Mouse (Mus musculus) A20 (cell line): ENCODE results near the gene Bpifc.

Experiments
- DNase-seq: peaks from one replicate; pipeline ENCODE4 v3.0.0-alpha.2; 2011; ENCODE audit warnings: low read depth, low spot score

Gene Bpifc

GRCm38 (mm10) chr10:86017781-86018180 lies 6.1 kb upstream of the Bpifc start:
- no peak for DNase-seq

- no peak for DNase-seq
Measured at GRCm38 (mm10) chr10:86011172-86011571, 523 bp downstream of the Bpifc start.

- DNase-seq: no peak
Measured at GRCm38 (mm10) chr10:86010636-86011035, 1.1 kb downstream of the Bpifc start.

DNA sequence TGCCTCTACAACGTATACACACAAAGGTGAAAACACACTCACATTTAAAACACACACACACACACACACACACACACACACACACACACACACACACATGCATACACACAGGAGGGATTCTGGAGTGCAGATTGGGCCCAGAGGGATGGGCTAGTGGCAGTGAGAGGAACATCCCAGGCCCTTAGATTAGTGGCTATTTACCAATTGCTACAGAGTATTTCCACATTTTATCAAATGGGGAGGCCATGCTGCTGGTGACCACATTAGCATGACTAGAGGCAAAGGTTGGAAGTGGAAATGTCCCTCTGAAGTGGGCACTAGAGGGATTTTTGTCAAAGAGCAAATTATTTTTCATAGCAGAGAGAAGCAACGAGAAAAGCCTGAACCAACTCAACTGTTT lies 2.0 kb downstream of the Bpifc start:
- no peak for DNase-seq

- DNase-seq: no peak
Measured at GRCm38 (mm10) chr10:86006455-86006854, 5.2 kb downstream of the Bpifc start.

DNA sequence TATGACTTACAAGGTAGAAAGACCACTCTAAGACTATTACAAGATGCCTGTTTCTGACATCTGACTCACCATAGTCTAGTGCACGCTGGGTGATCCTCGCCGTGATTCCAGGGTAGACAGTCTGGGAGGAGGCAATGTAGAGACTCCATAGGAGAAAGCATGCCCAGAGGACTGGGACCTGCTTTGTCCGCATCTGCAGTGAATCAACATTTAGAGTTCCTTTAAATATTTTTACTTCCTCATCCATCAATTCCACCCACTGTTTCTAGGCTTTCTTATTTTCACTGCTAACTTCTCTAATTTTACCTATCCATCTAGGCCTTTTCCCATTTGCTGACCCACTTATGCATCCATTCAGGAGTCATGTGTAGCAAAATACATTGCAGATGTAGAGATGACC lies 11.2 kb downstream of the Bpifc start:
- no peak for DNase-seq

GRCm38 (mm10) chr10:85994543-85995104 lies 17.1 kb downstream of the Bpifc start:
- DNase-seq: no peak

- no peak for DNase-seq
Measured at GRCm38 (mm10) chr10:85993836-85994235, 17.9 kb downstream of the Bpifc start.

- DNase-seq: no peak
Measured at GRCm38 (mm10) chr10:85992412-85992811, 19.3 kb downstream of the Bpifc start.

DNA sequence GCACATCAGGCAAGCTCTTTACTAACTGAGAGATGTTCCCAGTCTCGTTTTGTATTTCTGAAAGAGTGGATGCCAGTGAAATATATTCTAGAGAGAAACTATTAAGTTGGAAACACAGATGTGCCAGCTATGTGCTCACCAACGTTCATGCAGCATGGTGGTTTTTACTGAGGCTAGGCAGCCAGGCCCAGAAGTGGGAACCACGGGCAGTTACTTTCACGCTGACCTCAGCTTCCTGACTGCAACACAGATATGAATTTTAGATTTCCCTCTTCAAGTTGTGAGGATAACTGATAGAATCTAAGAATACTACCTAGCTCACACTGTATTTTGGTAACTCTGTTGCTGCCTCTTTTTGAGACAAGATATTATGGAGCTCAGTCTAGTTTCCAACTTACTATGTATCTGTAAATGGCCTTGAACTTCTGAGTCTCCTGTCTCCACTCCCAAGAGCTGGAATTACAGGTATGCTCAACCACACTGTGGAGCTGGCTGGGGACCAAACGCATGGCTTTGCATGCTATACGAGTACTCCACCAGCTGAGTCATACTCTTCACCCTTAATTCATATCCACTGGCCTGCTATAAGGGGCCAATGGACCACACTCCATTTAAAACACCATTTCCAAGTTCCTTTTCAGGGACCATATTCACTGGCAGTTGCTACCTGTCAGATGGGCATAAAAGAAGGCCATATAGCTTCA lies 22.1 kb downstream of the Bpifc start:
- no peak for DNase-seq

- no peak for DNase-seq
Measured at GRCm38 (mm10) chr10:85972915-85973314, 38.8 kb downstream of the Bpifc start.

DNA sequence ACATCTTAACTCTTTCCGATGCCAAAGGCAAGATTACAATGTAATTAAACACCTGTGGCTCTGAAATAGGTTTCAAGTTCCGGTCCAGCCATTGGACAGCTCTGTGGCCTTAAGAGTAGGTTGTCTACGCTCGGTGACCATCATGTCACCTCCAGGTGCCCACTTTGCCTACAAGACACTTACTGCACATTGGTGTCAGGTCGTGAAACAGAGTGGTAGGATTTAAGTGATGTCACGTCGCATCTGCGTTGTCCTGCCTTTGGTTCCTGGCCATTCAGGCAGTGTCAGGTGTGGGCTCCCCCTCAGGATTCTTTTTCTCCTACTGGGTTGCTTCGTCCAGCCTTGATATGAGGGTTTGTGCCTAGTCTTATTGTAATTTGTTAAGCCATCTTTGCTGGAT lies 39.9 kb downstream of the Bpifc start:
- DNase-seq: no peak

DNA sequence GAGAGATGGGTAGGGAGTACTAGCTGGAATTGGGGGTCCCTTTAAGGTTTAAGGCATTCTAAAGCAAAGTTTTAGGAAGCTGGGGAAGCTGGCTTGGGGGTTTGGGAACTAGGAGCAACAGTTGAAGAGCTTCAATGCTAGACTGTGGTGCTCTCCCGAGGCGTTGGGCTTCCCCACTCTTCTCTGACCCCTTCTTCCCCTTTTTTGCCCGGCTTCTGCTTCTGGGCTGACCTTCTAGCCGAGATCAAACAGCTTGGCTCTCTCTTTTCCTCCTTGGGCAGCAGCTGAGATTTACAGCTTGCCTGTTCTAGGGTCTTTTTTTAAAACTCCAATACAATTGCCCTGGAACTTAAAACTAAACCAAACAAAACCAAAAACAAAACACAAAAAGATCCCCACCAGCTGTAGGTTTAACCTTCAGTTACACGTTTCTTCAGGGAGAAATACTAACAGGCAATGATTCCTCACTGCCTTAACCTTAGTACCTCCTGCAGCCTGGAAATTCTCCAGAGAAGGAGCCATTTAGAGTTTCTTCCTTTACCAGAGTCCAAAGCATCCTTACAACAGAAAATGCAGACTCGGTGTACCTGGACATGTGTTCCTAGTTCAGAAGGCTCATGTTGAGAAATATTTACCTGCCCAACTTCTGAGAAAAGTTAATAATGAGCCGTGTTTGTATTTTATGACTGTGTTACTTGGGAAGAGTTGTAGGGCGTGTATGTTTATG lies 41.6 kb downstream of the Bpifc start:
- DNase-seq: peak; percentile 48

DNA sequence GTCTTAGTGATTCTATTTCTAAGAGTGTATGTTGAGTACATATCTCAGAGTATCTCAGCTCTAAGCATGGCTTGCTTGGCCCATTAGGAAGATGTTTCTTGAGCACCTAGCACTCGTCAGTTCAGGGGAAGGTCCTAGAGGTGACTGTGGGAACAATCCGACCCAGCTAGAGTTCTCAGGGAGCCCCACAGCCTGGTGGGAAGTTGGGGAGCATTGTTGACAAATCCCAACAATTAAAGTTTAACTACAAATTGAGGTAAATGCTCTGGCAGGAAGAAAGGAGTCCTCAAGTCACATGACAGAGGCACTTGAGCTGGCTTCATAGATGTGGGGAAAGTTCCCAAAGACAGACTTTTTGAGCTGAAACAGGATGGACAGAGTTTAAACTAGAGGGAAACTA lies 43.0 kb downstream of the Bpifc start:
- no peak for DNase-seq

GRCm38 (mm10) chr10:85968157-85968634 lies 43.5 kb downstream of the Bpifc start:
- peak; percentile 67 for DNase-seq

DNA sequence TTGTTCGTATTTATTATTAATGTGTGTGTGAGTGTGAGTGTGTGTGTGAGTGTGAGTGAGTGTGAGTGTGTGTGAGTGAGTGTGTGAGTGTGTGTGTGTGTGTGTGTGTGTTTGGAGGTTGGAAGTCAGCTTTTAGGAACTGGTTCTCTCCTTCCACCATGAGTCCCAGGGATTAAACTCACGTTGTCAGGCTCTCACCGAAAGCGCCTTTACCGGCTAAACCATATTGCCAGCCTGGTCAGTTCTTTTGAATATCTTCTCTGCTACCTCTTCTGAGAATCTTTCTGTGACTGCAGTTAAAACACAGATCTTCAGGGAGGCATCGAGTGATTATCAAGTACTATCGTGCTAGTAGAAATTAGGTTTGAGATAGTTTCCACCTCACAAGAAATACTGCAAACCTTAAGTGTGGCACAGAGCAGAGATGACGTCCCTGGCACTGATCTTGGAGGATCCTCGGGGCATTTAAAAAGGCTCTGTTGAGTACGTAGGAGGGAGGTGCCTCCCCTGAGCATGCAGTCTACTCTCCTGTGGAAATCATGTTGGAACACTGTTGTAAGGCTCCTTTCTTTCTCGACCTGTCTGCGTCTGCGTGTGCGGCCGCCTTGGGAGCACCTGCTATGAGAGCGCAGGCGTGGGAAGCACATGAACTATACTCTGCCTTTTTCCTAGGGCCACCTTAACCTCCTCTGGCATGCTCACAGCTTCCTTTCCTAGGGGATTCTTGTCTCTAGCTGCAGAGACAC lies 44.1 kb downstream of the Bpifc start:
- no peak for DNase-seq

GRCm38 (mm10) chr10:85966476-85966875 lies 45.2 kb downstream of the Bpifc start:
- no peak for DNase-seq

- DNase-seq: no peak
Measured at GRCm38 (mm10) chr10:85964316-85964715, 47.4 kb downstream of the Bpifc start.

DNA sequence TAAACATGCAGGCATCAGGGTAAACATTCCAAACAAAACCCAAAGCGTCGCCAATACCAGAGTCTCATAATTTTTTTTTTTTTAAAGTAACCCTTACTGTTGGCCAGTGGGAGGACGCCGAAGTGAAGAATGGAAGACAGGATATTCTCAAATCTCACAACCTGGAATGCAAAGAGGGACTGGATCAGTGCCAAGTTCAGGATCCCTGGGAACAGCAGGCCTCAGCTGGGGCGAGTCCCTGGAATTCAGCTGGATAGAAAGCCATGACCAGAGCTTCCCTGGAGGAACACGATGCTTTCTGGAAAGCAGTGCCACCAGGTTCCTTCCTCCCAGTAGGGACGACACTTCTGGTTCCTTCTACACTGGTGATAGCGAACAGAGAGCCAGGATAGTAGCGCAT lies 48.8 kb downstream of the Bpifc start:
- no peak for DNase-seq

GRCm38 (mm10) chr10:85957464-85957950 lies 54.2 kb downstream of the Bpifc start, which contains the start of gene Rtcb:
Gene Rtcb, minus strand, starts transcription at chr10:85957823.
- peak; percentile 95 for DNase-seq

DNA sequence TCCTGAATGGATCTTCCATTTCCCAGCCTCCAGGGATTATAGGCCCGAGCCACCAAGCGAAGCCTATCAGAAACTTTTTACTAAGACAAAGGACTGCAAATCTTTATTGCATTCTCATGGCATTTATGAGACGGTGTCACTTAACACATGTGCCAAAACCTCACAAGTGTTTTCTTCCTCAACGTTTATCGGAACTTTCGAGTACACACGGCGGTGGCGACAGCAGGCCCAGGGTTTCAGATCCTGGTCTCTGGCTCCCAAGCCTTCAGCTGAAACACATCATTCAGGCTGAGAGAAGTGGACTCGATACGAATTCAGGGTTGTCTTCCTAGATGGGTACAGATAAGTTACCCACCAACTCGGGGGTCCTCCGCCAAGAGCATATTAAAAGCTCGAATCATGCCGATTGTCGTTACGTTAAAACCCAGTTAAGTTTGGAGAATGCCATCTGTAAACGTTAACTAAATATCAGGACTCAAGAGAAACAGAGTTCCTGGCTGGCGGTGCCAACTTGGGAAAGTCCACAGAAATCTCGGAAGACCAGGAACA lies 54.8 kb downstream of the Bpifc start:
- DNase-seq: peak; percentile 57

GRCm38 (mm10) chr10:85954429-85954828 lies 57.3 kb downstream of the Bpifc start:
- no peak for DNase-seq
